Mouse (Mus musculus): Measurements from ENCODE around the gene Mgea5. TPM values are rescaled to one million over a fixed set of nuclear protein-coding genes. Genes with fewer than 3 reads are reported as not detected.

The Mgea5 gene
- polyA plus RNA-seq, 1 experiment from 2014 or later, result 71.2 TPM

DNA sequence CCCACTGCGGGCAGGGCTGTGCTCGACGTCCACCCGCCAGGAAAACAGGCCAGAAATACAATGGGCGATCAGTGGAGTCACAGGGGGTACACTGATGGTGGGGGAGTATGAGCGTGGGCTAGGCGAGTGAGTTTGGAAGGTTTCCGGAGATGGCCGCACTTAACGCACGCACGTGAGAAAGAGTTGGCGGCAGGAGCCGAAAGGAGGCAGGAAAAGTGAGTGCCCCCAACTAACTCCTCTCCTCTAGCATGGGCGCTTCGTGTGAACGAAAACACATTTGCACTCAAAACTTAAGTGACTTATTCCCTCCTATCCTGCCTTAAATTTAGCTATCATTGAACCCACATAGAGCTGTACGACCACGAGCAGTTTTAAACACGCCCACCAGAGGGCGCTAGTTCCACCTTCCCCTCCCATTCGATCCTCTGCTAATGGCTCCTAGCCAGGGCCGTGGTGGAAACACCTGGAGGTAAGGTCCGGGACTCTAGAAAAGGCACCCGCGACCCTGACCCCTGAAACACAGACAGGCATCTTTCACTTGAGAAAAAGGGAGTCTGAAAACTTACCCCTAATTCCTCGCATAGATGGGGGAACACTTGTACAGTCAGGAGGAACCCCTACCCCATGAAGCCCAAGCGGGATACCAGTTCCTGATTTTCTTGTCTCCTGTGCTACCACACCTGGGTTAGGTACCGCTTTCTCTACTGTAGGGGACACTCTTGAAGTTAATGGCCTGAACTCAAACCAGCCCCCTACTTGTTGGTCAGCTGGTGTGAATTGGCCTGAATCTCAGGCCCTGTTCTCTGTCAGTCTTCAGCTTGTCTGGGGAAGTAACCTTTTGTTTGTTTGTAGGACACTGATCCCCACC, 37.2 kb downstream of the Mgea5 start:
- H3K4me2 ChIP-seq, result no peak overlapping the region
- WGBS, result 9% methylated on average over 29 of the region's 29 CpGs
- peaks cover 45% of the 10 kb centered on the region for H3K4me1 ChIP-seq
- H3K27ac ChIP-seq (replicated peaks), result no peak overlapping the region
- ATAC-seq (ENCODE audit: low FRiP score), result no peak
- no peak overlapping the region for H3K4me3 ChIP-seq (replicated peaks)
- peaks cover under 1% of the 10 kb centered on the region; the same call in 1 of the 2 replicates for H3K36me3 ChIP-seq
- peaks cover 56% of the 10 kb centered on the region for H3K27me3 ChIP-seq (replicated peaks)
- no peaks in the 10 kb centered on the region for H3K9me3 ChIP-seq (replicated peaks)
- no peak overlapping the region for H3K9ac ChIP-seq (replicated peaks)

DNA sequence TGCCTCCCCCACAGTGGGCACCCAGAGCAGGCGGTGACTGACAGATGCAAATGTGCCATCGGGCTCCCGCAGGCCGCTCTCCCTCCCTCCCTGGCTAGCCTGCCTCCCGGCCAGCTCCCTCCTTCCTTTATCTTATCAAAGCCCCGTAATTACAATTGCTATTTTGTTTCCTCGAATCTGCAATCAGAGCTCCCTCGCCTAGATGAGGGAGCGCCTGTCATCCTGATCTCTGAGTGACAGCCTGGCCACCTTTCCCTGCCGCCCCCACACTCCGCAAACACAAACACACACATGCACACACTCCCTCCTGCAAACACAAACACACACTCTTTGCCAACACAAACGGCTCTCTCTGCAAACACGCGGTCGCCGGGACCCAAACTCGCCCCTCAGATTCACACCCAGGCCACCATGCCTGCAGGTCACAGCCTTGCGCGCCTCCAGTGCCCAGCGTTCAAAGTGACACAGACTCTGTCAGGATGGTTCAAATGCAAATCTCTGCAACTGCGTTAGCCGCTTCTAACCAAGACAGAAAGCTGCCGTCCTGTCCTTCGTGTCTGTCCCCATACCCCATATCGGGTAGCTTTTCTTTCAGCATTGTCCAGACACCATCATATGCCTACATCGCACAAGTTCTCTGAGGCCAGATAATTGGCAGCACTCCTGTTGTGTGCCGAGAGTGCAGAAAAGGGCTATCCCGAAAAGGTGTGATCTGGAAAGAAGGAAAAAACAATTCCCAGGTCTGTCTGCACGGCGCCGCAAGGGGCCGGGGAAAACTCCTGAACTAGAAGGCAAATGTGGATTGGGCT, 38.1 kb downstream of the Mgea5 start:
- WGBS, result 4% methylated on average over 32 of the region's 32 CpGs
- ATAC-seq (ENCODE audit: low FRiP score), result no peak
- Histone ChIP-seq H3K36me3 (no peaks in the 10 kb centered on the region), H3K4me1 (peaks cover 49% of the 10 kb centered on the region), H3K4me2 (no peak overlapping the region), H3K27ac (replicated peaks) (no peak overlapping the region), H3K9me3 (replicated peaks) (no peaks in the 10 kb centered on the region), H3K27me3 (replicated peaks) (peaks cover 63% of the 10 kb centered on the region), H3K9ac (replicated peaks) (no peak overlapping the region), H3K4me3 (replicated peaks) (no peak overlapping the region)

DNA sequence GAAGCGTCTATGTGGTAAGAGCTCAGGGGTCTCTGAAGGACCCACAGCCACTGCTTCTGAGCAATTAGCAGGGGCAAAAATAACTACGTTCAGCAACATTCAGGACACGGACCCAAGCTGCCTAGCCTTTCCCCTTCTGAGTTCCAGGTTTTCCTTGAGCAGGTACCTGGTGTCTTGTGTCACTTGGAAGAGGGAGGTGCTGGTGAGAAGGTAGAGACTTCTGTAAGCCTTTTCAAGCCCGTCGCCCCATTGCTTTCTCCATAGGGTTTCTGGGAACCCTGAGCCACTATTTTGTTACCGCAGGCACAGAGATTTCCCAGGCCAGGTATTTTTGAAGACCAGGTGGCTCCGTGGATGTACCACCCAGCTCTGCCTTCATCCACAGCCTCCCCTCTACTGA, 40.0 kb downstream of the Mgea5 start:
- ATAC-seq (ENCODE audit: low FRiP score), result no peak
- Histone ChIP-seq H3K4me3 (replicated peaks) (0 out of 2 replicates have a peak overlapping the region, but pooled peaks have one; percentile 44), H3K27me3 (replicated peaks) (peaks cover 81% of the 10 kb centered on the region), H3K9me3 (replicated peaks) (no peaks in the 10 kb centered on the region), H3K9ac (replicated peaks) (no peak overlapping the region), H3K27ac (replicated peaks) (no peak overlapping the region), H3K36me3 (no peaks in the 10 kb centered on the region), H3K4me1 (peaks cover 38% of the 10 kb centered on the region), H3K4me2 (no peak overlapping the region)
- 27% methylated on average over 7 of the region's 7 CpGs for WGBS

DNA sequence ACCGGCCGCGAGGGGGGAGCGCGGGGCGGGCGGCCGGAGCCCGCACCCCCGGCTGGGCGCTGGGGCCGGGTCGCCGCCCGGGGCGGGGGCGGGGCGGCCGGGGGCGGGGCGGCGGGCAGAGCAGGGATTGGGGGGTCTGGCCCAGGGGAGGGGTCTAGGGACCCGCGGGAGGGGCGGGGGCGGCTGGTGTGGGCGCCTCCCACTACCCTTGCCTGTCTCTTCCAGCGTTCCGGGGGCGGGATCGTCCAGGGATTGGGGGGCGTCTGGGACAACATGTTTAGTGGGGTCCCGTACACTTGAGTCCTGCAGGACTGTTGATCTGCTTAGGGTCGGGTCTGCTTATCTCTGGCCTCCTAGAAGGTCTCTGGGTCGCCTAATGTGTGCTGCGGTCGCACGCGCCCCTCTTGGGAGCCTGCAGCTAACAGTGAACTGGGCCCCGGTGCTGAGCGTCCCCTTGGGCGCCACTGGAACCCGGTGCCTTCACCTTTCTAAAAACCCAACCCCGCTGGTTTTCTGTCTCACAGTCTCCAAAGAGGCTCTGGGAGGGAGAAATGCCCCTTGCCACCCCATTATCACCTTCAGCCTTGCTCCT, 40.6 kb downstream of the Mgea5 start:
- H3K4me2 ChIP-seq, result peak overlapping the region; percentile 83
- no peak for ATAC-seq (ENCODE audit: low FRiP score)
- 2% methylated on average over 18 of the region's 44 CpGs for WGBS
- H3K9ac ChIP-seq (replicated peaks), result peak overlapping the region; percentile 28
- H3K4me3 ChIP-seq (replicated peaks), result peak overlapping the region; percentile 44
- peaks cover 86% of the 10 kb centered on the region for H3K27me3 ChIP-seq (replicated peaks)
- H3K9me3 ChIP-seq (replicated peaks), result no peaks in the 10 kb centered on the region
- no peaks in the 10 kb centered on the region for H3K36me3 ChIP-seq
- H3K27ac ChIP-seq (replicated peaks), result no peak overlapping the region
- peaks cover 33% of the 10 kb centered on the region for H3K4me1 ChIP-seq

DNA sequence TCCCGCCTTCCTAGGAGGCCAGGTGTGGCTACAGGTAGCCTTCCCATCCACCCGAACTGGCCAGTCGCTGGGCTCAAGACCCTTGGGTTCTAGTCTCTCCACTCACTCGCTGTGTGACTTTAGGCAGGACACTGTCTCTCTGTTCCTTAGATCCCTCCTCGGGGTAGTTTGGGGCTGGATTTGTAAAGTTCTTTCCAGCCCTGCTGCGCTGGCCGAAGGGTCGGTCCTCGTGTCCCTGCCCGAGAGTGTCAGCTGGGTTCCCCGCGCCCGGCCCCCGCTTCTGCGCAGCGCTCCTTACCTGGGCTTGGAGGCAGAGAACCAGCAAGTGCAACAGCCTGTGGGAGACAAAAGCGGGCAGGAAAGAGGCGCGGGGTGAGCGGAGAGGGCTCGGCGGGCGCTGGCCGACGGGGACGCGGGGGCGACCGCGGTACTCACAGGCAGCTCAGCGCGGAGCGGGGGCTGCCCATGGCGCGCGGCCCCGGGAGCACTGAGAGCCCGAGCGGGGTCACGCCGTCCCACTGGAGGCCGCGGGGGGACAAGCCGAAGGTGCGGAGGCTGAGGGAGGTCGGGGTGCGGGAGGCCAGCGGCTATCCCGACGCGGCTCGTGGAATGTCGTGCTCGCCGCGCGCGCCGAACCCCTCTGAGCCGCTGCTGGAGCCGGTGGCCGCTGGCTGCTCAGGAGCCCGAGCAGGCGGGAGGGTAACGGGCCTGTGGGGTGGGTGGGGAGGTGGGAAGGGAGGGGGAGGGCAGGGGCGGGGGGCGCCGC, 41.2 kb downstream of the Mgea5 start, which contains the start of gene Fgf8:
Gene Fgf8, minus strand, starts transcription at position 698 of the 766 bp plus-strand sequence.
- H3K4me2 ChIP-seq, result peak within 1 kb of the TSS; percentile 83
- no peaks in the 10 kb centered on the region for H3K36me3 ChIP-seq
- no peak within 1 kb of the TSS for H3K27ac ChIP-seq (replicated peaks)
- peaks cover 32% of the 10 kb centered on the region for H3K4me1 ChIP-seq
- peaks cover 93% of the 10 kb centered on the region for H3K27me3 ChIP-seq (replicated peaks)
- H3K4me3 ChIP-seq (replicated peaks), result peak within 1 kb of the TSS; percentile 44
- no peak for ATAC-seq (ENCODE audit: low FRiP score)
- under 1% methylated on average over 63 of the region's 68 CpGs for WGBS
- peak within 1 kb of the TSS; percentile 28 for H3K9ac ChIP-seq (replicated peaks)
- H3K9me3 ChIP-seq (replicated peaks), result no peaks in the 10 kb centered on the region

DNA sequence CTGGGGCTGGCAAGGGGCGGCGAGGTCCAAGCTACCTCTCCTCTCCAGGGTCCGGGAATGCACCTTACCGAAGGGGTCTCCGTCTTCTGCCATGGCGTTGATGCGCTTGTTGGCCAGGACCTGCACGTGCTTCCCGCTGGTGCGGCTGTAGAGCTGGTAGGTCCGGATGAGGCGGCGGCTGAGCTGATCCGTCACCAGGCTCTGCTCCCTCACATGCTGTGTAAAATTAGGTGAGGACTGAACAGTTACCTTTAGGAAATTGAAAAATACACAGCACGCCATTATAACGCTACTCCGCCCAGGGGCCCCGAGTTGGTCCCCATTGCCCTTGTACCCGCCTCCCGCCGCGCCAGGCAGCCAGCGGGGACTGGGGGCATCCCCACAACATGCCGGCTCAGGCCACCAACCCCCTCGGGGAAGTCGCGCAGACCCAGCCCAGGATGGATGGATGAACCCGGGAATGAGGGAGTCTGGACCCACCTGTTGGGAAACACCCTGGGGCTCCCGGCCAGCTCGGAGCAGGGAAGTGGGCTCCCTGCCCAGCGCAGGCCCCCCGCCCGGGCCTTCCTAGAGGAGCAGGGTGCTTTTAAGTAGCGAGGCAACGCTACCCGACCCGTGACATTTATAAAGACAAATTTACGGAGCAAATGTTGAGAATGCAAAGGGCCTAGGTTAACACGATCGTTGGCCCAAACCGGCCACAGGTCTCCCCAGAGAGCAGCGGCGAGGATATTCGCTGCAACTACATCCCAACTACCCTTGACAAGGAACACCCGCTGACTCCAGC, 42.0 kb downstream of the Mgea5 start:
- Histone ChIP-seq H3K9me3 (replicated peaks) (no peaks in the 10 kb centered on the region), H3K4me1 (peaks cover 35% of the 10 kb centered on the region), H3K9ac (replicated peaks) (no peak overlapping the region), H3K4me2 (peak overlapping the region; percentile 83), H3K27me3 (replicated peaks) (peaks cover 94% of the 10 kb centered on the region), H3K27ac (replicated peaks) (no peak overlapping the region), H3K4me3 (replicated peaks) (peak overlapping the region; percentile 44), H3K36me3 (no peaks in the 10 kb centered on the region)
- no peak for ATAC-seq (ENCODE audit: low FRiP score)
- 2% methylated on average over 45 of the region's 45 CpGs for WGBS

DNA sequence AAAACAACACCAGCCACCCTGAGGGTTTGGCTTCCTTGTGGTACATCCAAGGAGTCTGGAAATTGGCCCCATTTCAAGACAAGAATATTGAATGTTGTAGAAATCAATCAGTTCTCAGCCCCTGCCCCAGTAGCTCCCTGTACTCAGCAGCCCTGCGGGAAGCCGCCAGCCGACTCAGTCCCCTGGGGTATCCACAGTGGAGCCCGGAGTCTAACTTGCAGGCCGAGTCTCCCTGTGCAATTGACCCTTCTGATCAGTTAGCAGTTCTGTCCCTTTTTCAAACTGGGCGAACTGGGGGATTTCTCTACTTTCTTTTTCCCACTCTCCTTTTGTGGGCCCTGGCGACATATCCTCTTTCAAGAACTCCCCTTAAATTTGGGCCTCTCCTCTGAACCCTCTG, 42.8 kb downstream of the Mgea5 start:
- no peak overlapping the region for H3K4me2 ChIP-seq
- H3K9ac ChIP-seq (replicated peaks), result no peak overlapping the region
- ATAC-seq (ENCODE audit: low FRiP score), result no peak
- WGBS, result under 1% methylated on average over 7 of the region's 7 CpGs
- no peaks in the 10 kb centered on the region for H3K36me3 ChIP-seq
- no peak overlapping the region for H3K4me3 ChIP-seq (replicated peaks)
- H3K4me1 ChIP-seq, result peaks cover 37% of the 10 kb centered on the region
- no peak overlapping the region for H3K27ac ChIP-seq (replicated peaks)
- no peaks in the 10 kb centered on the region for H3K9me3 ChIP-seq (replicated peaks)
- peaks cover 94% of the 10 kb centered on the region for H3K27me3 ChIP-seq (replicated peaks)

DNA sequence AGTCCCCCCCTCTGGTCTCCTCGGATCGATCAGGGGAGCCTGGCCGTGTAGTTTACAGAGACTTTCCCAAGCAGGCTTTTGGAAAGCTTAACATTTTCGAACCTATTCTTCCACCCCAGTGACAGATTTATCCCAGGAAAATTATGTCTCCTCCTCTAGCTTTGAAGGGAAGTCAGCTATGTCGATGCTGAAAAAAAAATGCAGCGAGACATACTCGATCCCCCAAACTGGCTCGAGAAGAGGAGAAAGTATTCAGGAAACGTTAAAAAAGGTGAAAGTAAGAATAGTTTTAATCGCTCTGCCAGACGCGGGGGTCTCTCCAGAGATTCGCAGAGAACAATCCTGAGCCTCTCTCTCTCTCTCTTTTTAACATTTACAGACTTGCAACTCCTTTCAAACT, 43.4 kb downstream of the Mgea5 start:
- no peak overlapping the region for H3K4me3 ChIP-seq (replicated peaks)
- ATAC-seq (ENCODE audit: low FRiP score), result no peak
- H3K36me3 ChIP-seq, result no peaks in the 10 kb centered on the region
- H3K9ac ChIP-seq (replicated peaks), result no peak overlapping the region
- 3% methylated on average over 13 of the region's 13 CpGs for WGBS
- no peak overlapping the region for H3K4me2 ChIP-seq
- H3K9me3 ChIP-seq (replicated peaks), result no peaks in the 10 kb centered on the region
- peaks cover 94% of the 10 kb centered on the region for H3K27me3 ChIP-seq (replicated peaks)
- no peak overlapping the region for H3K27ac ChIP-seq (replicated peaks)
- H3K4me1 ChIP-seq, result peaks cover 37% of the 10 kb centered on the region

DNA sequence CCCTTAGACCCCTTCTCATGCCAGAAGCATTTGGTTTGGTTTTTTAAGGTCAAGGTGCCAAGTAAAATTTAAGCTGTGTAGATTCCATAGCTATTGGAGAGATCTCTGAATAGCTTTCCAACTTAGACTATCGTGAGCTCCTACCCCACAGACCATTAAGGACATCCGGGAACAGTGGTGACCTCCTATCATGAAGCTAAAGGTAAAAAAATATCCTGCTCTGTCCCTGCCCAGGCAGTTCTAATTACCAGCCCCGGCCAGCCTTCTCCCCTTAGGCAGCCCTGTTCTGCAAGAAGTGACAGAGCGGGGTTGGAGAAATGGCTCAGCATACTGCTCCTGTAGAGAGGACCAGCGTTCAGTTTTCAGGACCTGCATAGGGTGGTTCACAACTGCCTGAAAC, 45.1 kb downstream of the Mgea5 start:
- Histone ChIP-seq H3K36me3 (no peaks in the 10 kb centered on the region), H3K4me2 (no peak overlapping the region), H3K9me3 (replicated peaks) (no peaks in the 10 kb centered on the region), H3K27me3 (replicated peaks) (peaks cover 95% of the 10 kb centered on the region), H3K9ac (replicated peaks) (no peak overlapping the region), H3K4me3 (replicated peaks) (no peak overlapping the region), H3K27ac (replicated peaks) (no peak overlapping the region), H3K4me1 (peaks cover 37% of the 10 kb centered on the region)
- 64% methylated on average over 5 of the region's 5 CpGs for WGBS
- no peak for ATAC-seq (ENCODE audit: low FRiP score)

DNA sequence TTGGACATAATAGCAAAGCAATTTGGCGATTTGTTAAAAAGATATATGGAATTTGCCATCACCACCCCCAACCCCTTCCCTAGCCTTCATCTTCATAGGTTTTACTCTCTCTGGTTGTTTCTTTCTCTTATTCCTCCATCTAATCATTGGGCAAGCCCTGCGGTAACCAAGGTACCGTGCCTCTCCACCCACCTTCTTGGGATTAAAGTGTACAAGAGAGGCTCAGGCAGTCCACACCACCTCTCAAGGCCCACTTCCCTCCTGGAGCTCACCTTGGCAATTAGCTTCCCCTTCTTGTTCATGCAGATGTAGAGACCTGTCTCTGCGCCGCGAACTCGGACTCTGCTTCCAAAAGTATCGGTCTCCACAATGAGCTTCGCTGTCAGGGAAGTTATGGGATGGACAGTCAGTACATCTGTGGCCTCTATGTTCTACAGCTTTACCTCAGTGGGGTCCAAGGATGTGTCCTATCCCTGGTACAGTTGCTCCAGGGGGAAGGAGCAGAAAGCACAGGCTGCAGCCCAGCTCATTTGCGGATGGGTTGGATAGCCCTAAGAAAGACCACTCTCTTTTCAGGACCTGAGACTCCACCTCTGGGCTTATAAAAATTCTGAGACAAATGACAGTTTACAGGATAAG, 45.7 kb downstream of the Mgea5 start:
- H3K4me3 ChIP-seq (replicated peaks), result no peak overlapping the region
- no peak overlapping the region for H3K27ac ChIP-seq (replicated peaks)
- H3K9me3 ChIP-seq (replicated peaks), result no peaks in the 10 kb centered on the region
- H3K27me3 ChIP-seq (replicated peaks), result peaks cover 95% of the 10 kb centered on the region
- no peak for ATAC-seq (ENCODE audit: low FRiP score)
- WGBS, result 60% methylated on average over 10 of the region's 10 CpGs
- H3K9ac ChIP-seq (replicated peaks), result no peak overlapping the region
- H3K4me1 ChIP-seq, result peaks cover 32% of the 10 kb centered on the region
- no peak overlapping the region for H3K4me2 ChIP-seq
- H3K36me3 ChIP-seq, result no peaks in the 10 kb centered on the region
